Comparison of ENCODE assay signal across 25 mouse cellular contexts in genomic region chr1:34284979-34285378, GRCm38 (mm10).
DNase-seq lines count a peak whose midpoint lies in the region; ATAC-seq and TF ChIP-seq lines count a peak whose summit lies in the region.
"Had no signal": no experiment of that assay in that cellular context is flagged by ENCODE, and none has a peak within 500 bp of the region (broad histone marks: within the 10 kb centered on the region; RNA-seq: fewer than 3 reads in every experiment).

No protein-coding gene starts in this region.

- no peak overlapping the region for H3K9ac ChIP-seq in forebrain, postnatal 0 days
- H3K9ac ChIP-seq in forebrain, embryonic 15.5 days (replicated peaks), result no peak overlapping the region
- no peak overlapping the region for H3K9ac ChIP-seq in lung, embryonic 14.5 days
- H3K9ac ChIP-seq: heart, embryonic 15.5 days; hindbrain, embryonic 14.5 days; intestine, embryonic 15.5 days had no signal

- no peaks in the 10 kb centered on the region for H3K4me1 ChIP-seq in forebrain, postnatal 0 days (ENCODE audit: insufficient read depth)
- no peaks in the 10 kb centered on the region for H3K4me1 ChIP-seq in forebrain, embryonic 15.5 days
- no peaks in the 10 kb centered on the region for H3K4me1 ChIP-seq in lung, embryonic 14.5 days (ENCODE audit: insufficient read depth)
- H3K4me1 ChIP-seq in limb, embryonic 10.5 days, result no peaks in the 10 kb centered on the region
- H3K4me1 ChIP-seq: hindbrain, embryonic 10.5 days; intestine, embryonic 15.5 days had no signal

- H3K27ac ChIP-seq in forebrain, postnatal 0 days (ENCODE audit: low read depth, low read length), result no peak overlapping the region
- no peak overlapping the region; the same call in 1 of the 2 replicates for H3K27ac ChIP-seq in forebrain, embryonic 15.5 days (replicated peaks)
- H3K27ac ChIP-seq in lung, embryonic 14.5 days (ENCODE audit: low read depth), result no peak overlapping the region
- no peak overlapping the region for H3K27ac ChIP-seq in limb, embryonic 10.5 days
- H3K27ac ChIP-seq: heart, embryonic 15.5 days; hindbrain, embryonic 10.5 days; hindbrain, embryonic 14.5 days; intestine, embryonic 15.5 days had no signal

- no peak overlapping the region for H3K4me3 ChIP-seq in forebrain, postnatal 0 days (ENCODE audit: low read depth, low read length)
- H3K4me3 ChIP-seq in forebrain, embryonic 15.5 days, result no peak overlapping the region
- no peak overlapping the region for H3K4me3 ChIP-seq in lung, embryonic 14.5 days (ENCODE audit: low read depth, low read length)
- no peak overlapping the region for H3K4me3 ChIP-seq in limb, embryonic 10.5 days
- H3K4me3 ChIP-seq: heart, embryonic 15.5 days; hindbrain, embryonic 10.5 days; intestine, embryonic 15.5 days had no signal

- H3K4me2 ChIP-seq in forebrain, postnatal 0 days (ENCODE audit: low read depth), result no peak overlapping the region
- no peak overlapping the region for H3K4me2 ChIP-seq in forebrain, embryonic 15.5 days (replicated peaks)
- H3K4me2 ChIP-seq in lung, embryonic 14.5 days, result no peak overlapping the region
- H3K4me2 ChIP-seq: heart, embryonic 11.5 days; heart, embryonic 15.5 days; hindbrain, embryonic 14.5 days; intestine, embryonic 15.5 days had no signal

- H3K9me3 ChIP-seq in forebrain, postnatal 0 days (ENCODE audit: low read length), result no peaks in the 10 kb centered on the region
- no peaks in the 10 kb centered on the region for H3K9me3 ChIP-seq in forebrain, embryonic 15.5 days
- no peaks in the 10 kb centered on the region for H3K9me3 ChIP-seq in lung, embryonic 14.5 days (ENCODE audit: low read depth, low read length)
- no peaks in the 10 kb centered on the region for H3K9me3 ChIP-seq in limb, embryonic 10.5 days (replicated peaks)
- H3K9me3 ChIP-seq: G1E; heart, embryonic 15.5 days; intestine, embryonic 15.5 days had no signal

- peaks cover 38% of the 10 kb centered on the region for H3K36me3 ChIP-seq in forebrain, postnatal 0 days (ENCODE audit: insufficient read depth)
- peaks cover 45% of the 10 kb centered on the region for H3K36me3 ChIP-seq in forebrain, embryonic 15.5 days
- H3K36me3 ChIP-seq in lung, embryonic 14.5 days (ENCODE audit: insufficient read depth), result peaks cover 10% of the 10 kb centered on the region; the same call in 1 of the 2 replicates
- peaks cover 7% of the 10 kb centered on the region; the same call in 1 of the 2 replicates for H3K36me3 ChIP-seq in limb, embryonic 10.5 days
- H3K36me3 ChIP-seq: G1E had no signal

- H3K27me3 ChIP-seq in forebrain, postnatal 0 days (ENCODE audit: insufficient read depth, low read length), result no peaks in the 10 kb centered on the region
- no peaks in the 10 kb centered on the region for H3K27me3 ChIP-seq in forebrain, embryonic 15.5 days
- H3K27me3 ChIP-seq in lung, embryonic 14.5 days (ENCODE audit: insufficient read depth, low read length), result no peaks in the 10 kb centered on the region
- no peaks in the 10 kb centered on the region for H3K27me3 ChIP-seq in limb, embryonic 10.5 days (ENCODE audit: low read depth, poor library complexity, severe bottlenecking)
- H3K27me3 ChIP-seq: heart, embryonic 15.5 days; intestine, embryonic 15.5 days; Patski had no signal

- ATAC-seq in forebrain, postnatal 0 days, result no peak
- ATAC-seq in forebrain, embryonic 15.5 days (replicated peaks), result no peak
- no peak; the same call in 1 of the 2 replicates for ATAC-seq in lung, embryonic 14.5 days (ENCODE audit: insufficient read depth)
- ATAC-seq: activated CD4-positive, CD25-positive, alpha-beta regulatory T cell, adult 4 months; CD4-positive, CD25-positive, alpha-beta regulatory T cell, adult 4 months; forebrain, embryonic 16.5 days; intestine, embryonic 15.5 days; Patski had no signal

- no peak for TF ChIP-seq CTCF in forebrain, postnatal 0 days (IDR thresholded peaks at IDR 0.05; ENCODE audit: low read depth)
- TF ChIP-seq CTCF in lung, embryonic 14.5 days (IDR thresholded peaks at IDR 0.05; ENCODE audit: low read depth), result no peak

- 85% methylated on average over 9 of the region's 9 CpGs for WGBS in forebrain, postnatal 0 days
- WGBS in forebrain, embryonic 15.5 days, result 86% methylated on average over 9 of the region's 9 CpGs
- WGBS in lung, embryonic 14.5 days, result 65% methylated on average over 9 of the region's 9 CpGs
- WGBS in limb, embryonic 10.5 days, result 90% methylated on average over 9 of the region's 9 CpGs

- peak; percentile 29 to 61 for DNase-seq in adrenal gland, adult (ENCODE audit: inconsistent age in 2 of 2, low spot score in 1 of 2)
- DNase-seq in adrenal gland, postnatal 4 days (ENCODE audit: low spot score in 2 of 2), result no peak
- peak; percentile 32 for DNase-seq in forebrain, postnatal 0 days
- peak; percentile 63 for DNase-seq in lung, embryonic 14.5 days
- no peak for DNase-seq in lung, postnatal 25 days (ENCODE audit: low spot score)
- no peak for DNase-seq in limb, embryonic 10.5 days (ENCODE audit: low spot score)
- DNase-seq in right cerebral cortex, adult 2 months (ENCODE audit: low spot score in 2 of 2), result no peak
- DNase-seq: B cell, adult 2 months; cerebellum, adult 2 months; cerebellum, postnatal 10 days; gastrocnemius, postnatal 36 days; heart, adult 18-20 months; heart, postnatal 14 days; kidney, adult 18-20 months had no signal

Comparison
In these comparisons a context has a peak if more than half of its experiments do, and no peak if none do; other contexts are left out.
1. DNase-seq: peak in adrenal gland, adult (2 of 2), forebrain, postnatal 0 days (single experiment) and lung, embryonic 14.5 days (single experiment); none in adrenal gland, postnatal 4 days (0 of 2), lung, postnatal 25 days (single experiment), limb, embryonic 10.5 days (single experiment) and right cerebral cortex, adult 2 months (0 of 2).